ENCODE assay signal across 8 mouse cellular contexts in the genomic region with DNA sequence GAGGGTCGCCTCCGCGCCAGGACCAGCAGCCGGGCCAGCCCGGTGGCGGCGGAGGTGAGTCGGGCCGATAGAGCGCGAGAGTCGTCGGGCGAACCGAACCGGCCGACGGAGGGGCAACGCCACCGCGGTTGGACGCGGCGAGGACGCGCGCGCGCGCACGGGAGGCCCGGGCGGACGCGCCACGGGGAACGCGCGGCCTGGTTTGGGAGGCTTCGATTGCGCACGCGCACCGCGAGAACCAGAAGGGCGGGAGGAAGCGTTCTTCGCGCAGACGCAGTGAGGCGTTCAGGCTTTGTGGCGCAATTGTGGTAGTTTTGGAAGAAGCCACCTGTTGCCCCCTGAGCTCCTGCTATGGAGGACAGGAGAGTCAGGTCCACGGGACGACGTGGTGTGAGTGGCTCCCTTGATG. TPM values are rescaled to one million over a fixed set of nuclear protein-coding genes. Genes with fewer than 3 reads are reported as not detected.
DNase-seq lines count a peak whose midpoint lies in the region; ATAC-seq and TF ChIP-seq lines count a peak whose summit lies in the region.

No protein-coding gene starts in this region.

- under 1% methylated on average over 54 of the region's 55 CpGs for WGBS in forebrain, postnatal 0 days
- under 1% methylated on average over 55 of the region's 55 CpGs for WGBS in lung, embryonic 15.5 days
- under 1% methylated on average over 55 of the region's 55 CpGs for WGBS in olfactory bulb, adult 2 months

- H3K4me1 ChIP-seq in G1E (ENCODE audit: insufficient read depth, low read depth, low read length): peaks cover 40% of the 10 kb centered on the region
- H3K4me1 ChIP-seq in forebrain, postnatal 0 days (ENCODE audit: insufficient read depth): peaks cover 4% of the 10 kb centered on the region
- peaks cover 28% of the 10 kb centered on the region for H3K4me1 ChIP-seq in lung, embryonic 15.5 days
- no peaks in the 10 kb centered on the region for H3K4me1 ChIP-seq in olfactory bulb, adult 2 months (ENCODE audit: control insufficient read depth, insufficient read depth, low read length)

- no peak for ATAC-seq in G1E (ENCODE audit: extremely low read depth, insufficient number of reproducible peaks, low FRiP score, poor library complexity, severe bottlenecking)
- ATAC-seq in forebrain, postnatal 0 days: no peak
- ATAC-seq in lung, embryonic 15.5 days (ENCODE audit: borderline replicate concordance, extremely low read depth, low FRiP score, low TSS enrichment): no peak

- TF ChIP-seq POLR2A in olfactory bulb, adult 2 months (IDR thresholded peaks at IDR 0.05; ENCODE audit: insufficient read depth, low read depth, low read length): no peak; the same call in 1 of the 2 replicates

- peak overlapping the region; percentile 97 for H3K4me3 ChIP-seq in G1E (ENCODE audit: low read depth, low read length)
- H3K4me3 ChIP-seq in forebrain, postnatal 0 days (ENCODE audit: low read depth, low read length): peak overlapping the region; percentile 79
- H3K4me3 ChIP-seq in lung, embryonic 15.5 days: peak overlapping the region; percentile 85
- peak overlapping the region; percentile 96 for H3K4me3 ChIP-seq in olfactory bulb, adult 2 months (ENCODE audit: insufficient read depth, low read depth, low read length)

- H3K4me2 ChIP-seq in forebrain, postnatal 0 days (ENCODE audit: low read depth): peak overlapping the region; percentile 65
- peak overlapping the region; percentile 67 for H3K4me2 ChIP-seq in lung, embryonic 15.5 days

- H3K9me3 ChIP-seq in G1E (replicated peaks): no peaks in the 10 kb centered on the region
- H3K9me3 ChIP-seq in forebrain, postnatal 0 days (ENCODE audit: low read length): no peaks in the 10 kb centered on the region
- H3K9me3 ChIP-seq in lung, embryonic 15.5 days: no peaks in the 10 kb centered on the region

- peaks cover 70% of the 10 kb centered on the region for H3K36me3 ChIP-seq in G1E (replicated peaks)
- H3K36me3 ChIP-seq in forebrain, postnatal 0 days (ENCODE audit: insufficient read depth): peaks cover 36% of the 10 kb centered on the region
- H3K36me3 ChIP-seq in lung, embryonic 15.5 days: peaks cover 42% of the 10 kb centered on the region

- DNase-seq in G1E (ENCODE audit: low spot score): peak; percentile 71
- peak; percentile 93 to 97 for DNase-seq in cerebellum, adult 18-20 months
- DNase-seq in forebrain, postnatal 0 days: peak; percentile 97
- peak; percentile 94 for DNase-seq in heart, postnatal 4 days
- DNase-seq in layer of hippocampus, adult 9-10 months (ENCODE audit: low spot score): peak; percentile 76
- peak; percentile 86 to 91 for DNase-seq in thymus, adult 18-20 months

- no peaks in the 10 kb centered on the region for H3K27me3 ChIP-seq in G1E (ENCODE audit: insufficient read depth, low read length)
- H3K27me3 ChIP-seq in forebrain, postnatal 0 days (ENCODE audit: insufficient read depth, low read length): no peaks in the 10 kb centered on the region
- no peaks in the 10 kb centered on the region for H3K27me3 ChIP-seq in lung, embryonic 15.5 days

- TF ChIP-seq CTCF in G1E (IDR thresholded peaks at IDR 0.05; ENCODE audit: low read depth, low read length): no peak
- TF ChIP-seq CTCF in forebrain, postnatal 0 days (IDR thresholded peaks at IDR 0.05; ENCODE audit: low read depth): no peak
- no peak for TF ChIP-seq CTCF in olfactory bulb, adult 2 months (IDR thresholded peaks at IDR 0.05; ENCODE audit: insufficient read depth, low read depth, low read length)

- H3K27ac ChIP-seq in forebrain, postnatal 0 days (ENCODE audit: low read depth, low read length): peak overlapping the region; percentile 99
- H3K27ac ChIP-seq in lung, embryonic 15.5 days: peak overlapping the region; percentile 97
- H3K27ac ChIP-seq in olfactory bulb, adult 2 months (ENCODE audit: insufficient read depth, low read depth, low read length): peak overlapping the region; percentile 96

- peak overlapping the region; percentile 96 for H3K9ac ChIP-seq in forebrain, postnatal 0 days
- H3K9ac ChIP-seq in lung, embryonic 15.5 days: peak overlapping the region; percentile 95

RNA-seq across cellular contexts. Expression of gene Sf1, which starts 0.8 kb away (rescaled TPM):
- 511 and 574 TPM in 2 replicates for total RNA-seq in G1E (2014; fragmentation: Nextera tagmentation)
- 96.0 and 104 TPM in 2 replicates for total RNA-seq in G1E (2017)
- polyA plus RNA-seq in G1E (2012): 1,720 and 2,369 TPM in 2 replicates
- 70.0 and 113 TPM in 2 replicates for total RNA-seq in forebrain, postnatal 0 days (2014; rRNA removed)
- 89.7 and 102 TPM in 2 replicates for polyA plus RNA-seq in forebrain, postnatal 0 days (2015; fragmentation: Nextera tagmentation; extraction: Ambion mirVana)
- total RNA-seq in heart, postnatal 4 days (2021): 100 to 1,000 TPM; 181 to 188 TPM
- polyA plus RNA-seq in lung, embryonic 15.5 days (2015; fragmentation: Nextera tagmentation; extraction: Ambion mirVana): 133 and 136 TPM in 2 replicates
- polyA plus RNA-seq in olfactory bulb, adult 2 months (2012; ENCODE audit: insufficient read depth, insufficient read length, low replicate concordance, missing spikeins): 340 TPM in 1 of 2 replicates, not detected in the other

RNA-seq across cellular contexts. Expression of gene Pygm, which starts 19.9 kb away (rescaled TPM):
- total RNA-seq in G1E (2014; fragmentation: Nextera tagmentation) (7.1 TPM in 1 of 2 replicates, not detected in the other), G1E (2017) (0.41 and 0.87 TPM in 2 replicates)
- 0.13 and 0.14 TPM in 2 replicates for polyA plus RNA-seq in G1E (2012)
- total RNA-seq in forebrain, postnatal 0 days (2014; rRNA removed): 6.2 and 8.8 TPM in 2 replicates
- 4.7 and 7.6 TPM in 2 replicates for polyA plus RNA-seq in forebrain, postnatal 0 days (2015; fragmentation: Nextera tagmentation; extraction: Ambion mirVana)
- total RNA-seq in heart, postnatal 4 days (2021): 100 to 1,000 TPM; 455 to 466 TPM
- 17.7 and 22.3 TPM in 2 replicates for polyA plus RNA-seq in lung, embryonic 15.5 days (2015; fragmentation: Nextera tagmentation; extraction: Ambion mirVana)
- not detected in 2 replicates for polyA plus RNA-seq in olfactory bulb, adult 2 months (2012; ENCODE audit: insufficient read depth, insufficient read length, low replicate concordance, missing spikeins)

RNA-seq across cellular contexts. Expression of gene Map4k2, which starts 23.4 kb away (rescaled TPM):
- total RNA-seq in G1E (2014; fragmentation: Nextera tagmentation): 13.3 and 13.4 TPM in 2 replicates
- 13.2 and 19.4 TPM in 2 replicates for total RNA-seq in G1E (2017)
- polyA plus RNA-seq in G1E (2012): 19.3 and 26.6 TPM in 2 replicates
- total RNA-seq in forebrain, postnatal 0 days (2014; rRNA removed): 43.0 and 55.8 TPM in 2 replicates
- polyA plus RNA-seq in forebrain, postnatal 0 days (2015; fragmentation: Nextera tagmentation; extraction: Ambion mirVana): 6.7 and 9.7 TPM in 2 replicates
- 10 to 100 TPM; 37.5 to 42.8 TPM for total RNA-seq in heart, postnatal 4 days (2021)
- polyA plus RNA-seq in lung, embryonic 15.5 days (2015; fragmentation: Nextera tagmentation; extraction: Ambion mirVana): 19.2 and 22.9 TPM in 2 replicates
- 158 TPM in 1 of 2 replicates, not detected in the other for polyA plus RNA-seq in olfactory bulb, adult 2 months (2012; ENCODE audit: insufficient read depth, insufficient read length, low replicate concordance, missing spikeins)

RNA-seq across cellular contexts. Expression of gene Men1, which starts 29.5 kb away (rescaled TPM):
- total RNA-seq in G1E (2014; fragmentation: Nextera tagmentation) (51.0 and 53.9 TPM in 2 replicates), G1E (2017) (28.8 and 30.9 TPM in 2 replicates)
- polyA plus RNA-seq in G1E (2012): 146 and 213 TPM in 2 replicates
- total RNA-seq in forebrain, postnatal 0 days (2014; rRNA removed): 60.5 and 64.3 TPM in 2 replicates
- polyA plus RNA-seq in forebrain, postnatal 0 days (2015; fragmentation: Nextera tagmentation; extraction: Ambion mirVana): 58.3 and 60.9 TPM in 2 replicates
- 10 to 100 TPM; 16.6 to 18.5 TPM for total RNA-seq in heart, postnatal 4 days (2021)
- 82.6 and 85.7 TPM in 2 replicates for polyA plus RNA-seq in lung, embryonic 15.5 days (2015; fragmentation: Nextera tagmentation; extraction: Ambion mirVana)
- polyA plus RNA-seq in olfactory bulb, adult 2 months (2012; ENCODE audit: insufficient read depth, insufficient read length, low replicate concordance, missing spikeins): not detected in 2 replicates

RNA-seq across cellular contexts. Expression of gene Rasgrp2, which starts 34.8 kb away (rescaled TPM):
- total RNA-seq in G1E (2014; fragmentation: Nextera tagmentation): not detected in 2 replicates
- 1.5 and 3.7 TPM in 2 replicates for total RNA-seq in G1E (2017)
- polyA plus RNA-seq in G1E (2012): 2.3 and 3.5 TPM in 2 replicates
- 125 and 170 TPM in 2 replicates for total RNA-seq in forebrain, postnatal 0 days (2014; rRNA removed)
- polyA plus RNA-seq in forebrain, postnatal 0 days (2015; fragmentation: Nextera tagmentation; extraction: Ambion mirVana): 130 and 150 TPM in 2 replicates
- total RNA-seq in heart, postnatal 4 days (2021): 10 to 100 TPM; 42.6 to 45.1 TPM
- polyA plus RNA-seq in lung, embryonic 15.5 days (2015; fragmentation: Nextera tagmentation; extraction: Ambion mirVana): 62.6 and 72.1 TPM in 2 replicates
- polyA plus RNA-seq in olfactory bulb, adult 2 months (2012; ENCODE audit: insufficient read depth, insufficient read length, low replicate concordance, missing spikeins): 282 TPM in 1 of 2 replicates, not detected in the other
